Mouse (Mus musculus) hindbrain, postnatal 0 days (tissue): ENCODE measurements around the gene Abraxas1. TPM values are rescaled to one million over a fixed set of nuclear protein-coding genes. Genes with fewer than 3 reads are reported as not detected.
A peak's percentile ranks its signal among the peaks of the same experiment; 100 is the strongest.

Experiments used
- ATAC-seq: fragments of 200-750 bp; cut with Nextera tagmentation; 2 replicates; pipeline ENCODE4 v1.8.0; 2017; ENCODE audit warnings: mild to moderate bottlenecking, moderate TSS enrichment, moderate library complexity
- DNase-seq: peaks from one replicate; pipeline ENCODE4 v3.0.0-alpha.2; 2015; ENCODE audit warnings: low spot score
- H3K27ac ChIP-seq: fragments of 300-500 bp; sonication (generic); 2 replicates; pipeline ENCODE4 v1.5.1; 2014; ENCODE audit warnings: mild to moderate bottlenecking
- H3K27me3 ChIP-seq: fragments of 300-500 bp; sonication (generic); 2 replicates; pipeline ENCODE4 v1.6.1; 2014; ENCODE audit warnings: low read length, mixed read lengths; ENCODE audit not compliant: insufficient read depth
- H3K36me3 ChIP-seq: fragments of 300-500 bp; sonication (generic); 2 replicates; pipeline ENCODE4 v1.6.1; 2014; ENCODE audit warnings: low read length, mixed read lengths; ENCODE audit not compliant: insufficient read depth
- H3K4me1 ChIP-seq: fragments of 300-500 bp; sonication (generic); 2 replicates; pipeline ENCODE4 v1.6.1; 2014; ENCODE audit warnings: antibody characterized with exemption, low read length, mixed read lengths; ENCODE audit not compliant: insufficient read depth
- H3K4me2 ChIP-seq: fragments of 300-500 bp; sonication (generic); 2 replicates; pipeline ENCODE4 v1.6.1; 2014; ENCODE audit warnings: low read depth, mild to moderate bottlenecking, low read length, moderate library complexity, mixed read lengths
- H3K4me3 ChIP-seq: fragments of 300-500 bp; sonication (generic); 2 replicates; pipeline ENCODE4 v1.5.1; 2014; ENCODE audit warnings: low read length
- H3K9ac ChIP-seq: fragments of 300-500 bp; sonication (generic); replicated peaks from 2 replicates; pipeline ENCODE4 v1.6.1; 2014; ENCODE audit warnings: mild to moderate bottlenecking, low read length, moderate library complexity, mixed read lengths
- H3K9me3 ChIP-seq: fragments of 300-500 bp; sonication (generic); 2 replicates; pipeline ENCODE4 v1.6.1; 2016; ENCODE audit warnings: low read length, mixed read lengths
- CTCF ChIP-seq: IDR thresholded peaks from 2 replicates; pipeline ENCODE4 v1.5.1; 2016; ENCODE audit warnings: antibody characterized with exemption, control low read depth, low read depth
- WGBS: fragments of 180-500 bp; shearing (Covaris S2); extraction: QIAGEN DNeasy Blood & Tissue Kit; methylation state at CpG from one replicate; pipeline ENCODE4 v1.1.7; 2014; 5-methylcytosine and 5-hydroxymethylcytosine counted together
- polyA plus RNA-seq: library from polyadenylated mRNA; unstranded; fragments of >200 nt; fragmentation: Nextera tagmentation; extraction: Ambion mirVana; gene quantifications from 2 replicates; pipeline ENCODE4 v1.2.1, GENCODE M21; 2015
- total RNA-seq: library from RNA; depleted of rRNA; stranded (reverse); fragments of >200 nt; gene quantifications from 2 replicates; pipeline ENCODE4 v1.2.3, GENCODE M21; 2014

The Abraxas1 gene
- total and polyA plus RNA-seq, 2 experiments from 2014 or later = 4.7 to 10.7 TPM

GRCm38 (mm10) chr5:100861140-100861539, 40.4 kb upstream of the Abraxas1 start:
- Histone ChIP-seq H3K4me1 (no peaks in the 10 kb centered on the region), H3K27me3 (no peaks in the 10 kb centered on the region), H3K4me2 (no peak overlapping the region), H3K4me3 (no peak overlapping the region), H3K9me3 (no peaks in the 10 kb centered on the region), H3K27ac (no peak overlapping the region), H3K36me3 (no peaks in the 10 kb centered on the region), H3K9ac (no peak overlapping the region)
- 71% methylated on average over 4 of the region's 4 CpGs for WGBS
- DNase-seq (no peak), ATAC-seq (no peak)
- TF ChIP-seq CTCF = no peak

DNA sequence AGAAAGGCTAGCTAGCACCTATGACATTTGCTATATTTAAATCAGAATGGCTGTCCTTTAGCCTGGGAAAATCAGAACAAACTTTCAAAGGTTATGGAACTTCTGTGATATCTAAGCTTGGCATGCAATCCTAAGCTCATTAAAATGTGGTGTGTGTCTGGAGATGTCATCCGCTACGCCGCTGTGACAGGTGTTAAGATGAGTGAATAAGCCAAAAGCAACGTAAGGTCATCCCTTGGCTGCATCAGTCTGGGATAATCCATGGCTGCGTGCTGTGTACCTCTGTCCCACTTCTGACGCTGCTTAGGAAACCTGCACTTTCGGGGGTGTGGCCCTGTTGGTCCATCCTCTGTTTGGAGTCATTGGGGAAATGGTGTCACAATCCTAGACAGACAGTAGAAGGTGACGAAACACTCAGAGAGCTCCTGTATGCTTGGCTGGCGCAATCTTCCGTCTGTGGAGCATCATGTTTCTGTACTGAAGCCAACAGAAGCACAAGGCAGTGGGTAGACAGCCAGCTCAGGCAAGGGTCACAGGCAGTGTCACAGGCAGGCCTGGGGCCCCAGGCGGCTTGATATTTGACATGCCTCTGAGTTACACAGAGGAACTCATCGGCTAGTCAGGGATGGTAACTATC, 39.8 kb upstream of the Abraxas1 start:
- no peak overlapping the region for H3K27ac ChIP-seq

GRCm38 (mm10) chr5:100856552-100856951, 35.8 kb upstream of the Abraxas1 start:
- no peak overlapping the region for H3K4me2 ChIP-seq
- no peak overlapping the region for H3K27ac ChIP-seq
- DNase-seq (no peak), ATAC-seq (no peak)
- TF ChIP-seq CTCF = no peak
- no peaks in the 10 kb centered on the region for H3K9me3 ChIP-seq
- no peaks in the 10 kb centered on the region for H3K36me3 ChIP-seq
- H3K27me3 ChIP-seq = no peaks in the 10 kb centered on the region
- H3K4me1 ChIP-seq = no peaks in the 10 kb centered on the region
- H3K4me3 ChIP-seq = no peak overlapping the region
- WGBS = 89% methylated on average over 3 of the region's 3 CpGs
- H3K9ac ChIP-seq = no peak overlapping the region

More for the DNA sequence above, 39.8 kb upstream of the Abraxas1 start:
- H3K9me3 ChIP-seq = no peaks in the 10 kb centered on the region
- ATAC-seq (no peak), DNase-seq (no peak)
- 69% methylated on average over 12 of the region's 12 CpGs for WGBS
- no peaks in the 10 kb centered on the region for H3K4me1 ChIP-seq
- H3K9ac ChIP-seq = no peak overlapping the region
- H3K4me2 ChIP-seq = no peak overlapping the region
- TF ChIP-seq CTCF = no peak
- no peaks in the 10 kb centered on the region for H3K36me3 ChIP-seq
- no peaks in the 10 kb centered on the region for H3K27me3 ChIP-seq
- H3K4me3 ChIP-seq = no peak overlapping the region

DNA sequence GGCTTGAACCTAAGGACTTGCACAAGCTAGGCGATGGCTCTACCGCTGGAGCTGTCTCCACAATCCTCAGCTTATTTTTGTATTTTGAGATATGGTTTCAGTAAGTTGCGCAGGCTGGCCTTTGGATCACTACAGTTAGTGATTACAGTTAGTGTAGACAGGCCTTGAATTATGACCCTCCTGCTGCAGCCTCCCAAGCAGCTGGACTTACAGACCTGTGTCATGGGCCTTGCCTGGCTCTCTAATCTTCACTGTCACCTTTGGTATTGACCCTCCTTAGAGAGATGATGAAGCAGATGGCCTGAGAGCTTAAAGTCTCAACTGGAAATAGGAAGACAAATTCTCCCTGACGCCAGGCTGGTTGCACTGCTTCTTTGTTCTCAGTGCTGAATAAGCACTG, 33.2 kb upstream of the Abraxas1 start:
- WGBS = 88% methylated on average over 4 of the region's 4 CpGs
- H3K27me3 ChIP-seq = no peaks in the 10 kb centered on the region
- H3K27ac ChIP-seq = no peak overlapping the region
- H3K9me3 ChIP-seq = no peaks in the 10 kb centered on the region
- no peaks in the 10 kb centered on the region for H3K4me1 ChIP-seq
- no peak overlapping the region for H3K4me2 ChIP-seq
- TF ChIP-seq CTCF = no peak
- ATAC-seq (no peak), DNase-seq (no peak)
- no peak overlapping the region for H3K9ac ChIP-seq
- H3K4me3 ChIP-seq = no peak overlapping the region
- H3K36me3 ChIP-seq = no peaks in the 10 kb centered on the region

GRCm38 (mm10) chr5:100847143-100847542, 26.4 kb upstream of the Abraxas1 start:
- H3K9ac ChIP-seq = no peak overlapping the region

GRCm38 (mm10) chr5:100846599-100846920, 25.8 kb upstream of the Abraxas1 start:
- no peaks in the 10 kb centered on the region for H3K36me3 ChIP-seq
- H3K4me1 ChIP-seq = peaks cover 5% of the 10 kb centered on the region; the same call in 1 of the 2 replicates
- H3K4me2 ChIP-seq = peak overlapping the region; percentile 99
- no peak overlapping the region for H3K27ac ChIP-seq
- ATAC-seq (peak; percentile 27), DNase-seq (no peak)
- peak overlapping the region; percentile 67 for H3K4me3 ChIP-seq
- peak overlapping the region; percentile 48 for H3K9ac ChIP-seq
- H3K9me3 ChIP-seq = no peaks in the 10 kb centered on the region
- TF ChIP-seq CTCF = no peak
- peaks cover 5% of the 10 kb centered on the region; the same call in 1 of the 2 replicates for H3K27me3 ChIP-seq
- 1% methylated on average over 19 of the region's 22 CpGs for WGBS

More at GRCm38 (mm10) chr5:100847143-100847542, 26.4 kb upstream of the Abraxas1 start:
- H3K4me2 ChIP-seq = peak overlapping the region; percentile 99
- TF ChIP-seq CTCF = no peak
- no peak for DNase-seq
- no peaks in the 10 kb centered on the region for H3K9me3 ChIP-seq
- peaks cover 5% of the 10 kb centered on the region; the same call in 1 of the 2 replicates for H3K27me3 ChIP-seq
- no peaks in the 10 kb centered on the region for H3K36me3 ChIP-seq
- 12% methylated on average over 2 of the region's 2 CpGs for WGBS
- peak overlapping the region; percentile 67 for H3K4me3 ChIP-seq
- peaks cover 5% of the 10 kb centered on the region; the same call in 1 of the 2 replicates for H3K4me1 ChIP-seq
- ATAC-seq = no peak
- H3K27ac ChIP-seq = no peak overlapping the region
